Mouse (Mus musculus): ENCODE measurements around the gene Ndufaf7. TPM values are rescaled to one million over a fixed set of nuclear protein-coding genes. Genes with fewer than 3 reads are reported as not detected.
A peak's percentile ranks its signal among the peaks of the same experiment; 100 is the strongest.

Ndufaf7 gene
- polyA plus RNA-seq, 1 experiment = 27.7 TPM

DNA sequence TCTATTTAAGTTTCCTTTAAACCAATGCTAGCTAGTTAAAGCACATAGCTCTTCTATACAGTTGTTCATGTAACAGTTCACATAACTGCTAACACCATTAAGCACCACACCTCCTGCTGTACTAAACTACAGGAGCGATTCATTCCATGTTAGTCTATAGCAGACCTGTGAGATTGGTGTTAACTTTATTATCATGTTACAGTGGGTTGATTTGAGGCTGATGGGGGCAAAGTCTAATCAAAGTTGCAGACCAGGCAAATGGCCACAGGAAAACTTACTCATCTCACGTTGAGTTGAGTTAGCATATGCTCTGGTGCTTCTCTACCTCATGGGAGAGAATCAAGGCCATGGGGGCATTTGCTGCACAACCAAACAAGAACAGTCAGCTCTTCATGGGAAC is 27.6 kb upstream of the Ndufaf7 start:
- no peak overlapping the region for H3K27ac ChIP-seq (ENCODE audit: control insufficient read depth, insufficient read depth, low read depth, low read length, poor library complexity)
- TF ChIP-seq CTCF (IDR thresholded peaks at IDR 0.05; ENCODE audit: control insufficient read depth, insufficient read depth, low read length) (no peak), POLR2A (IDR thresholded peaks at IDR 0.05; ENCODE audit: borderline replicate concordance, control insufficient read depth, low read depth, low read length) (no peak)
- H3K4me3 ChIP-seq (replicated peaks; ENCODE audit: control insufficient read depth, low read depth, low read length) = no peak overlapping the region
- H3K4me1 ChIP-seq (ENCODE audit: control insufficient read depth, insufficient read depth, low read length) = no peaks in the 10 kb centered on the region
- WGBS = 80% methylated on average over 2 of the region's 2 CpGs

DNA sequence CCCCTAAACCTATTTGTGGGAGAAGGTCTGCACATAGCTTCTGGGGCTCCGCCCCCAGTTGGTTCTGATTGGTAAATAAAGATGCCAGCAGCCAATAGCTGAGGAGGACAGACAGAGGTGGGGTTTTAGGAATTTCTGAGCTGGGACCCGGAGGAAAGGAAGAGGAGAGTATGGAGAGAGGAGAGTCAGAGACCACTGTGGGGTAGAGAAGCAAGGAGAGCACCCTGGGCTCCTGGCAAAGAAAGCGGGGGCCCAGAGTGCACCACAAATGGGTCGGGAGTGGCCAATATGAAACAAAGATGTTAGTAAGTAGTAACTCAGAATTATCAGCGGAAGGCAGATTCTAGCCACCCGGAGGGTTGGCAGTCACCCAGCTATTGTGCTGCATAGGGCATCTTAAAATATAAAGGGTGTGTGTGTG is 24.1 kb upstream of the Ndufaf7 start:
- WGBS = 27% methylated on average over 6 of the region's 6 CpGs
- H3K4me3 ChIP-seq (replicated peaks; ENCODE audit: control insufficient read depth, low read depth, low read length) = peak overlapping the region; percentile 31
- no peaks in the 10 kb centered on the region; the same call in 1 of the 2 replicates for H3K4me1 ChIP-seq (ENCODE audit: control insufficient read depth, insufficient read depth, low read length)
- TF ChIP-seq POLR2A (IDR thresholded peaks at IDR 0.05; ENCODE audit: borderline replicate concordance, control insufficient read depth, low read depth, low read length) (no peak), CTCF (IDR thresholded peaks at IDR 0.05; ENCODE audit: control insufficient read depth, insufficient read depth, low read length) (no peak)
- H3K27ac ChIP-seq (ENCODE audit: control insufficient read depth, insufficient read depth, low read depth, low read length, poor library complexity) = no peak overlapping the region

DNA sequence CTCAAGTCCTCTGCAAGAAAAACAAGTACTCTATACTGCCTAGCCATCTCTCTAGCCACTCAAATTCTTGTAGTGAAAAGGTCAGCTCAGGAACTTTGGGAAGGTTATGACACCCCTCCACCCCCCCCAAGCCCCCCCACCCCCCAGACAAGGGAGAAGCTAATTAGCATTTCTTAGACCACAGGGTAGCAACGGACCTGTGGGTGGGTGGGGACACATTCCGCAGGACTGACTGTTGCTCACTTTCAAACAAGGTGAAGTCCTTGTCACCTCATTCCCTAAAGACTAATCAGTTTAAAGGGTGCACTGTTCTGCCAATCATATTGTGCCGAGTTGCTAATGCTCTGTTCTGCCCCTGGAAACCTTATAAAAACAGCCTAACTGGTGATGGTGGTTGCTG is 23.0 kb upstream of the Ndufaf7 start:
- Histone ChIP-seq H3K27ac (ENCODE audit: control insufficient read depth, insufficient read depth, low read depth, low read length, poor library complexity) (no peak overlapping the region), H3K4me3 (replicated peaks; ENCODE audit: control insufficient read depth, low read depth, low read length) (no peak overlapping the region), H3K4me1 (ENCODE audit: control insufficient read depth, insufficient read depth, low read length) (no peaks in the 10 kb centered on the region; the same call in 1 of the 2 replicates)
- TF ChIP-seq POLR2A (IDR thresholded peaks at IDR 0.05; ENCODE audit: borderline replicate concordance, control insufficient read depth, low read depth, low read length) = no peak
- TF ChIP-seq CTCF (IDR thresholded peaks at IDR 0.05; ENCODE audit: control insufficient read depth, insufficient read depth, low read length) = no peak
- WGBS = 83% methylated on average over 3 of the region's 3 CpGs

DNA sequence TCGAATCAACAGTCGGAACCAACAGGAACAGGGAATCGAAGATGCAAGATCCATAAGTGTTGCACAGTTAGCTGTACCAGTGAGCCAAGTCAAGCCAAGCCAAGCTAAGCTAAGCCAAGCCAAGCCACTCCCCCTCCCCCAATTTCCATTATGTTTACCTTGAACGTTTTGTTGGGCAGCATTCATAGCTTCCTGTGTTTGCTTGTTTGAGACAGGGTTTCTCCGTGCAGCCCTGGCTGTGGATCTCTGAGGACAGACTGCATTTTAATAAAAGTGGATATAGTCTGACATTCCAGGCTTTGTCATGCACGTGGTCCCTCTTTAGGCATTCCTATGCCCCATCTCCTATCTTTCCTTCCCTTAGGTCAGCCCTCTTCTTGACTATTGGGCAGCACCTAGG is 21.2 kb upstream of the Ndufaf7 start:
- H3K4me3 ChIP-seq (replicated peaks; ENCODE audit: control insufficient read depth, low read depth, low read length) = peak overlapping the region; percentile 93
- no peaks in the 10 kb centered on the region; the same call in 1 of the 2 replicates for H3K4me1 ChIP-seq (ENCODE audit: control insufficient read depth, insufficient read depth, low read length)
- WGBS = 53% methylated on average over 6 of the region's 6 CpGs
- no peak for TF ChIP-seq CTCF (IDR thresholded peaks at IDR 0.05; ENCODE audit: control insufficient read depth, insufficient read depth, low read length)
- TF ChIP-seq POLR2A (IDR thresholded peaks at IDR 0.05; ENCODE audit: borderline replicate concordance, control insufficient read depth, low read depth, low read length) = no peak
- no peak overlapping the region for H3K27ac ChIP-seq (ENCODE audit: control insufficient read depth, insufficient read depth, low read depth, low read length, poor library complexity)

DNA sequence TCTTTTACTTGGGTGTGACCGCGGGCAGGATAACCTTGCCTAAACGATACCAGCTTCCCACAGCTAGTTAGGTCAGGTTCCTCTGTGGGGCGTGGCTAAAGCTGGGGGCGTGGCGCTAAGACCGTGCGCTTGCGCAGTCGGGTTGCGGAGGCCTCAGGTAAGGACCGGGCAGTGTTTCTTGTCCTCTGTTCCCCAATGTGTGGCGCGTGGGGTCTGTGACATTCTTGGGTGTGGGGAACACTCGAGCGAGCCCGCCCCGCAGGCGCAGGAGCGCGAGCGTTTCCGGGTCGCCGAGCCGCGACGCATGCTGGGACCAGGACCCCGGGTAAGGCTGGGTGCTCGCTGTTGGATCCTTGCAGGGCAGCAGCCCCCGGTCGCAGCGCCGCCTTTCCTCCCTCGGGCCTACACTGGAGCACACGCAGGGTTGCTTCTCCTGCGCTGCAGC is 20.5 kb upstream of the Ndufaf7 start, which contains the start of gene Cebpzos:
Gene Cebpzos (plus strand): TSS at position 132 of the 445 bp plus-strand sequence.
- WGBS = under 1% methylated on average over 37 of the region's 37 CpGs
- peak within 1 kb of the TSS; percentile 84 for H3K27ac ChIP-seq (ENCODE audit: control insufficient read depth, insufficient read depth, low read depth, low read length, poor library complexity)
- H3K4me1 ChIP-seq (ENCODE audit: control insufficient read depth, insufficient read depth, low read length) = no peaks in the 10 kb centered on the region; the same call in 1 of the 2 replicates
- peak within 1 kb of the TSS; percentile 93 for H3K4me3 ChIP-seq (replicated peaks; ENCODE audit: control insufficient read depth, low read depth, low read length)
- TF ChIP-seq POLR2A (IDR thresholded peaks at IDR 0.05; ENCODE audit: borderline replicate concordance, control insufficient read depth, low read depth, low read length) (peak; percentile 70; the same call in 1 of the 2 replicates), CTCF (IDR thresholded peaks at IDR 0.05; ENCODE audit: control insufficient read depth, insufficient read depth, low read length) (0 out of 2 replicates have a peak, but pooled peaks have one; percentile 7)

DNA sequence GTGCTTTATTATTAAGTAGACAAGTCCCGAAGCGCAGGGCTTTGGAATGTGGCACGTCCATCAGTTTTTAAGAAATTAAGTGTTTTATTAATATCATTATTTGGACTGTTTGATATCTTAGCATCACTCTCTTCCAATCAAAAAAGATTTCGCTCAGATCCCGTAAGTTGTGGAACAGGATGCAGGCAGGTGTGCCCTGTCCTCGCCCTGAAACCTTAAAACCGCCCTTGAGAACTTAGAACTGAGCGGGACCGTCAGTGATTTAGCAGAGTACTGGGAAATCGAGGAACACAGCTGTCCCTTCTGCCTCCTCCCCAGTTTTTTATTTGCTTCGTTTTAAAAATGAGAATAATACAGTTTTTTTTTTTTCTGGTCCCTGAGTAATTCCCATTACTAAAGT is 20.0 kb upstream of the Ndufaf7 start:
- peak overlapping the region; percentile 93 for H3K4me3 ChIP-seq (replicated peaks; ENCODE audit: control insufficient read depth, low read depth, low read length)
- TF ChIP-seq POLR2A (IDR thresholded peaks at IDR 0.05; ENCODE audit: borderline replicate concordance, control insufficient read depth, low read depth, low read length) = no peak
- TF ChIP-seq CTCF (IDR thresholded peaks at IDR 0.05; ENCODE audit: control insufficient read depth, insufficient read depth, low read length) = no peak
- WGBS = 1% methylated on average over 11 of the region's 11 CpGs
- H3K27ac ChIP-seq (ENCODE audit: control insufficient read depth, insufficient read depth, low read depth, low read length, poor library complexity) = peak overlapping the region; percentile 84
- H3K4me1 ChIP-seq (ENCODE audit: control insufficient read depth, insufficient read depth, low read length) = no peaks in the 10 kb centered on the region; the same call in 1 of the 2 replicates

DNA sequence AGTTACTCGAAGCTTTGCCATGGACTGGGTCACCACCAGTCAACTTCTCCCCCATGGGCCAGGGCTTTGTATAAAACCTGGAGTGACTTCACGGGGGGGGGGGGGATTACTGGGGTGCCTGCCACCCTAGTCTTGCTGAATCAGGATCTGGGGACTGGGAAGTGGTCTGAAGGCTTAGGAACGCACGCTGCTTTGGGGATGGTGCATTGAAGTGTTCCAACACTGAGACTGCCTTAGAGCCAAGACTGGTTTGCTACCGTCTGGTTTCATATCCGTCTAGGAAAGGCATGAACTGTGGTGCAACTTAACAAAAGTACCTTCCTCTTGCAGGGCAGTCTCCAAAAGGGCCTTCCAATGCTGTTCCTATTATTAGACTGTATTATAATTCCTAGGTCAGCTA is 19.2 kb upstream of the Ndufaf7 start:
- Histone ChIP-seq H3K4me1 (ENCODE audit: control insufficient read depth, insufficient read depth, low read length) (no peaks in the 10 kb centered on the region; the same call in 1 of the 2 replicates), H3K4me3 (replicated peaks; ENCODE audit: control insufficient read depth, low read depth, low read length) (no peak overlapping the region), H3K27ac (ENCODE audit: control insufficient read depth, insufficient read depth, low read depth, low read length, poor library complexity) (no peak overlapping the region)
- no peak for TF ChIP-seq POLR2A (IDR thresholded peaks at IDR 0.05; ENCODE audit: borderline replicate concordance, control insufficient read depth, low read depth, low read length)
- no peak for TF ChIP-seq CTCF (IDR thresholded peaks at IDR 0.05; ENCODE audit: control insufficient read depth, insufficient read depth, low read length)
- WGBS = 51% methylated on average over 6 of the region's 6 CpGs

DNA sequence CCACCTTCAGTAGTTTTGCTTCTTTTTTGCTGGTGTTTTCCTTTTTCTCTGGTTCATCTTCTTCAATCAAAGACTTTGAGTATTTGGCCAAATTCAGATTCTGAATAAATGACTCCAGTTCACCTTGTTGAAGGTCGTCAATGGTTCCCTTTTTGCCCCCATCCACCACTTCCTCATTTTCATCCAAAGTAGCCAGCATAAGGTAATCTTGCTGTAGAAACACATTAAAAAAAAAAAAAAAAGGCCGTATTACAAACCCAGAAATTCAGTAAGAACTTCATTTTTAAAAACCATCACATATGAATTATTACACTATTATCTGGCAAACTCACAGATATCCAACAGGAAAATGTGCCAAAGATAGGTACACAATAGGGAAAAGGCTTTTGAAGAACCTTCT is 1.1 kb upstream of the Ndufaf7 start:
- H3K4me3 ChIP-seq (replicated peaks; ENCODE audit: control insufficient read depth, low read depth, low read length) = no peak overlapping the region
- TF ChIP-seq CTCF (IDR thresholded peaks at IDR 0.05; ENCODE audit: control insufficient read depth, insufficient read depth, low read length) = no peak
- no peak for TF ChIP-seq POLR2A (IDR thresholded peaks at IDR 0.05; ENCODE audit: borderline replicate concordance, control insufficient read depth, low read depth, low read length)
- H3K27ac ChIP-seq (ENCODE audit: control insufficient read depth, insufficient read depth, low read depth, low read length, poor library complexity) = no peak overlapping the region
- no peaks in the 10 kb centered on the region; the same call in 1 of the 2 replicates for H3K4me1 ChIP-seq (ENCODE audit: control insufficient read depth, insufficient read depth, low read length)
- WGBS = 2% methylated on average over 2 of the region's 2 CpGs
